Mouse (Mus musculus) left cerebral cortex, postnatal 25 days (tissue): ENCODE data around the gene Higd1a. TPM values are rescaled to one million over a fixed set of nuclear protein-coding genes. Genes with fewer than 3 reads are reported as not detected.
A peak's percentile ranks its signal among the peaks of the same experiment; 100 is the strongest.

Source experiments
- DNase-seq, 2 experiments: peaks; one replicate each; pipeline ENCODE4 v3.0.0; 2022; ENCODE audit warnings: low spot score in 2 of 2, mixed read lengths in 1 of 2
- intact Hi-C: fragments of 180-260 bp; cut with DNase I; formaldehyde crosslinking; loops from one replicate; pipeline ENCODE4 v1.15.1; 2025
- total RNA-seq, 2 experiments: library from RNA; stranded (reverse); gene quantifications; 2 replicates each; pipeline ENCODE4 v1.2.3; 2021

Gene Higd1a
- total RNA-seq = 10 to 100 TPM; 94.1 to 99.6 TPM

GRCm38 (mm10) chr9:121858153-121858488 lies at the start of gene Higd1a:
Gene Higd1a, minus strand, starts transcription at chr9:121858362.
- no peak for DNase-seq
- intact Hi-C loops = no loop called here

- no peak for DNase-seq
These were observed 49.4 kb upstream of the Higd1a start for GRCm38 (mm10) chr9:121907356-121908070.

GRCm38 (mm10) chr9:121906456-121906855 lies 48.3 kb upstream of the Higd1a start:
- DNase-seq = no peak
- intact Hi-C loops = no loop called here

More at GRCm38 (mm10) chr9:121907356-121908070, 49.4 kb upstream of the Higd1a start:
- intact Hi-C loops = no loop called here

GRCm38 (mm10) chr9:121905556-121906185 lies 47.5 kb upstream of the Higd1a start:
- DNase-seq = peak; percentile 35 to 78
- intact Hi-C loops = no loop called here

- intact Hi-C loops = no loop called here
- DNase-seq = no peak
These were observed 46.8 kb upstream of the Higd1a start for GRCm38 (mm10) chr9:121904946-121905345.

- no peak for DNase-seq
- intact Hi-C loops = no loop called here
These were observed 46.2 kb upstream of the Higd1a start for GRCm38 (mm10) chr9:121904319-121904718.

- no peak for DNase-seq
- intact Hi-C loops = no loop called here
These were observed 45.5 kb upstream of the Higd1a start for GRCm38 (mm10) chr9:121903476-121904305.

- intact Hi-C loops = no loop called here
- DNase-seq = no peak
These were observed 43.8 kb upstream of the Higd1a start for GRCm38 (mm10) chr9:121901710-121902700.

GRCm38 (mm10) chr9:121900282-121900855 lies 42.2 kb upstream of the Higd1a start:
- no peak for DNase-seq
- intact Hi-C loops = no loop called here

GRCm38 (mm10) chr9:121899306-121899705 lies 41.1 kb upstream of the Higd1a start:
- no peak for DNase-seq
- intact Hi-C loops = no loop called here

- intact Hi-C loops = no loop called here
- no peak for DNase-seq
These were observed 40.1 kb upstream of the Higd1a start, which contains the start of gene Ackr2 for GRCm38 (mm10) chr9:121898245-121898644. Gene Ackr2, plus strand, starts transcription at chr9:121898355.

GRCm38 (mm10) chr9:121896820-121897219 lies 38.7 kb upstream of the Higd1a start:
- no peak for DNase-seq
- intact Hi-C loops = no loop called here

- no peak for DNase-seq
- intact Hi-C loops = no loop called here
These were observed 37.3 kb upstream of the Higd1a start for GRCm38 (mm10) chr9:121895392-121895993.

- intact Hi-C loops = no loop called here
- no peak for DNase-seq
These were observed 36.3 kb upstream of the Higd1a start for GRCm38 (mm10) chr9:121894447-121894846.

- intact Hi-C loops = no loop called here
- DNase-seq = no peak
These were observed 34.0 kb upstream of the Higd1a start for GRCm38 (mm10) chr9:121892057-121892687.

- intact Hi-C loops = no loop called here
These were observed 33.1 kb upstream of the Higd1a start for GRCm38 (mm10) chr9:121891301-121891700.

GRCm38 (mm10) chr9:121890441-121890941 lies 32.3 kb upstream of the Higd1a start:
- intact Hi-C loops = no loop called here
- peak in 1 of 2 experiments; percentile 62 for DNase-seq

More at GRCm38 (mm10) chr9:121891301-121891700, 33.1 kb upstream of the Higd1a start:
- no peak for DNase-seq

GRCm38 (mm10) chr9:121889927-121890440 lies 31.8 kb upstream of the Higd1a start:
- intact Hi-C loops = no loop called here

More at GRCm38 (mm10) chr9:121889927-121890440, 31.8 kb upstream of the Higd1a start:
- no peak for DNase-seq
